Mouse (Mus musculus) heart, embryonic 11.5 days (tissue): Measurements from ENCODE around the gene Psmf1. TPM values are rescaled to one million over a fixed set of nuclear protein-coding genes. Genes with fewer than 3 reads are reported as not detected.

ENCODE experiments used
- ATAC-seq: fragments of 200-750 bp; cut with Nextera tagmentation; replicated peaks from 2 replicates; pipeline ENCODE4 v1.8.0; 2017; ENCODE audit warnings: moderate library complexity; ENCODE audit not compliant: insufficient number of reproducible peaks, low FRiP score, low TSS enrichment
- H3K27ac ChIP-seq: fragments of 300-500 bp; sonication (generic); 2 replicates; pipeline ENCODE4 v1.5.1; 2014; ENCODE audit warnings: mild to moderate bottlenecking, low read depth, low read length
- H3K27me3 ChIP-seq: fragments of 300-500 bp; sonication (generic); 2 replicates; pipeline ENCODE4 v1.6.1; 2014; ENCODE audit warnings: mild to moderate bottlenecking, low read length, mixed read lengths; ENCODE audit not compliant: control insufficient read depth, insufficient read depth
- H3K36me3 ChIP-seq: fragments of 300-500 bp; sonication (generic); 2 replicates; pipeline ENCODE4 v1.6.1; 2014; ENCODE audit warnings: mild to moderate bottlenecking, low read length, moderate library complexity, mixed read lengths; ENCODE audit not compliant: control insufficient read depth, insufficient read depth
- H3K4me1 ChIP-seq: fragments of 300-500 bp; sonication (generic); 2 replicates; pipeline ENCODE4 v1.6.1; 2014; ENCODE audit warnings: low read length; ENCODE audit not compliant: control insufficient read depth, insufficient read depth
- H3K4me2 ChIP-seq: fragments of 300-500 bp; sonication (generic); 2 replicates; pipeline ENCODE4 v1.6.1; 2014; ENCODE audit warnings: mild to moderate bottlenecking, moderate library complexity
- H3K4me3 ChIP-seq: fragments of 300-500 bp; sonication (generic); 2 replicates; pipeline ENCODE4 v1.5.1; 2014; ENCODE audit warnings: low read depth, low read length
- H3K9ac ChIP-seq: fragments of 300-500 bp; sonication (generic); 2 replicates; pipeline ENCODE4 v1.6.1; 2014; ENCODE audit warnings: mild to moderate bottlenecking, low read depth, low read length, moderate library complexity
- H3K9me3 ChIP-seq: fragments of 300-500 bp; sonication (generic); replicated peaks from 2 replicates; pipeline ENCODE4 v1.6.1; 2016; ENCODE audit warnings: low read length; ENCODE audit not compliant: control insufficient read depth
- WGBS: fragments of 180-500 bp; shearing (Covaris S2); extraction: QIAGEN DNeasy Blood & Tissue Kit; methylation state at CpG from one replicate; pipeline ENCODE4 v1.1.7; 2014; ENCODE audit not compliant: insufficient replicate concordance; 5-methylcytosine and 5-hydroxymethylcytosine counted together
- polyA plus RNA-seq: library from polyadenylated mRNA; unstranded; fragments of >200 nt; fragmentation: Nextera tagmentation; extraction: Ambion mirVana; gene quantifications from 2 replicates; pipeline ENCODE4 v1.2.1, GENCODE M21; 2014

Gene Psmf1
- polyA plus RNA-seq, 1 experiment from 2014 or later = 30.7 TPM

- H3K27me3 ChIP-seq = no peaks in the 10 kb centered on the region
- no peaks in the 10 kb centered on the region for H3K4me1 ChIP-seq
- H3K36me3 ChIP-seq = no peaks in the 10 kb centered on the region
- WGBS = 62% methylated on average over 1 of the region's 1 CpGs
- no peak overlapping the region for H3K4me2 ChIP-seq
- no peak for ATAC-seq
- H3K4me3 ChIP-seq = no peak overlapping the region
- no peak overlapping the region for H3K27ac ChIP-seq
- no peak overlapping the region for H3K9ac ChIP-seq
- no peaks in the 10 kb centered on the region for H3K9me3 ChIP-seq
Observed at GRCm38 (mm10) chr2:151758806-151759353, 14.9 kb upstream of the Psmf1 start.

DNA sequence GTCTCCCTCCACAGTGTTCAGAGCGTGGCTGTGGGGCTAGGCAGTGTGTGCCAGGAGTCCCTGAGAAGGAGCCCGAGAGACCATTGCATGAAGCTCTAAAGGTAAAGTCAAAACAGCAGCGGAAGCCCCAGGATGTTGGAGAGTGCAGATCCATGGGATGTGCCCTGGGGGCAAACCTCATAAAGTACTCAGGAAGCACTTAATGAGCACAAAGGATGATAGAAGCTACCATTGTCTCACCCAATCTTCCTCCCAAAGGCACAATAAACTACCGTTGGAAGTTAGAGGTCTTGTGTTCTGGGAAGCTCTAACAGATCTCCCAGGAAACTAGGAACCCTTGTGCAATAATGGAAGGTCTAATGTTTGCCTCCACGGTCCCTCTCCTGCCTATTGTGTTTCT lies 13.5 kb upstream of the Psmf1 start:
- Histone ChIP-seq H3K4me1 (no peaks in the 10 kb centered on the region), H3K9ac (no peak overlapping the region), H3K9me3 (no peaks in the 10 kb centered on the region), H3K36me3 (no peaks in the 10 kb centered on the region), H3K27me3 (no peaks in the 10 kb centered on the region), H3K4me2 (no peak overlapping the region), H3K4me3 (no peak overlapping the region), H3K27ac (no peak overlapping the region)
- WGBS = 78% methylated on average over 5 of the region's 5 CpGs
- no peak for ATAC-seq

DNA sequence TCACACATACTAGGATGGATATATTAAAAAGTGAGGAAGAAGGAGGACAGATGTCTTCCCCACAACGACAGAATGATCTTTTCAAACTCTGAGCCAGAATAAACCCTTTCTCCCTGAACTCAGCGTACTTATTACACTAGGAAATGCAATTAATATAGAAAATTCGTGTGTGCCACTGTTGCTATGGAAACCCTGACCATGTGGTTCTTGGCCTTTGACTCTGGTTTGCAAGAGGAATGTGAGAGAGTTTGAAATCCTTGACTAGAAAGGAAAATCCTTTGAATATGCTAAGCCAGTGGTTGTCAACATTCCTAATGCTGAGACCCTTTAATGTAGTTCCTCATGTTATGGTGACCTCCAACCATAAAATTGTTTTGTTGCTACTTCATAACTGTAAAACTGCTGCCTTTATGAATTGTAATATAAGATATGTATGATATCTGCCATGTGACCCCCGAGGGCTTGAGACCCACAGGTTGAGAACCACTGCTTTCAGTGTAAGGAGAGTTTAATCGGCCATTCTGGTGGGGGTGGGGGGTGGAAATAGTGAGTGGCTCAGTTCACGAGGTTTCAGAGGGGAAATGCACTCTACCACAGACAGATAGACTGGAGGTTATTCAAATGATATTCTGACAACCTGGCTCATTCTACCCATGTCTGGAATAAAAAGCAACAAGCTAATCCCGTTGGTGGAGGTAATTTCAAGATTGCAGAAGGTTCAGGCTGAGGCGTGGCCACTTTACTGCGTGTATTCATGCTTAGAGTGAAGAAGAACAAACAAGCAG lies 12.5 kb upstream of the Psmf1 start:
- Histone ChIP-seq H3K4me1 (no peaks in the 10 kb centered on the region), H3K4me2 (no peak overlapping the region), H3K9me3 (no peaks in the 10 kb centered on the region), H3K9ac (no peak overlapping the region), H3K4me3 (no peak overlapping the region), H3K27me3 (no peaks in the 10 kb centered on the region), H3K36me3 (no peaks in the 10 kb centered on the region), H3K27ac (no peak overlapping the region)
- ATAC-seq = no peak
- WGBS = 62% methylated on average over 9 of the region's 9 CpGs

DNA sequence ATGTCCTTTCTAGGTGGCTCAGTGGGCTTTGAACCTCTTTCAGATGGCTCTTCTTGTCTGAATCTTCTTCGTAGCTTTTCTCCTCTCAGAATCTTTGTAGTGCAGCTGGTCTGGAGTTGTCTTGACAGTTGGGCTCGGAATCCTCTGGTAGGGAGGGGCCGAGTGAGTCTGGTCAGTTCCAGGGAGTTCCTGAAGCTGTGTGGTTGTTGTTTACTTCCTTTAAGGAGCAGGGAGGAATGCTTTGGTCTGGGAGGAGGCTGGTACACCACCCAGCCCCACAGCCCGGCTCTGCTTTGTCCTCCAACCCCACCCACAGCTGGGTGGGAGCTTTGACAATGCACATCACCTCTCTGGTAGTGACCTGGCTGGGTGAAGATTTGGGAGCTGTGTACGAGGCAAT lies 7.3 kb upstream of the Psmf1 start:
- H3K9ac ChIP-seq = no peak overlapping the region
- H3K27ac ChIP-seq = no peak overlapping the region
- 65% methylated on average over 5 of the region's 5 CpGs for WGBS
- H3K4me1 ChIP-seq = no peaks in the 10 kb centered on the region
- no peak overlapping the region for H3K4me2 ChIP-seq
- ATAC-seq = no peak
- H3K9me3 ChIP-seq = no peaks in the 10 kb centered on the region
- H3K4me3 ChIP-seq = no peak overlapping the region
- H3K27me3 ChIP-seq = no peaks in the 10 kb centered on the region
- no peaks in the 10 kb centered on the region for H3K36me3 ChIP-seq

DNA sequence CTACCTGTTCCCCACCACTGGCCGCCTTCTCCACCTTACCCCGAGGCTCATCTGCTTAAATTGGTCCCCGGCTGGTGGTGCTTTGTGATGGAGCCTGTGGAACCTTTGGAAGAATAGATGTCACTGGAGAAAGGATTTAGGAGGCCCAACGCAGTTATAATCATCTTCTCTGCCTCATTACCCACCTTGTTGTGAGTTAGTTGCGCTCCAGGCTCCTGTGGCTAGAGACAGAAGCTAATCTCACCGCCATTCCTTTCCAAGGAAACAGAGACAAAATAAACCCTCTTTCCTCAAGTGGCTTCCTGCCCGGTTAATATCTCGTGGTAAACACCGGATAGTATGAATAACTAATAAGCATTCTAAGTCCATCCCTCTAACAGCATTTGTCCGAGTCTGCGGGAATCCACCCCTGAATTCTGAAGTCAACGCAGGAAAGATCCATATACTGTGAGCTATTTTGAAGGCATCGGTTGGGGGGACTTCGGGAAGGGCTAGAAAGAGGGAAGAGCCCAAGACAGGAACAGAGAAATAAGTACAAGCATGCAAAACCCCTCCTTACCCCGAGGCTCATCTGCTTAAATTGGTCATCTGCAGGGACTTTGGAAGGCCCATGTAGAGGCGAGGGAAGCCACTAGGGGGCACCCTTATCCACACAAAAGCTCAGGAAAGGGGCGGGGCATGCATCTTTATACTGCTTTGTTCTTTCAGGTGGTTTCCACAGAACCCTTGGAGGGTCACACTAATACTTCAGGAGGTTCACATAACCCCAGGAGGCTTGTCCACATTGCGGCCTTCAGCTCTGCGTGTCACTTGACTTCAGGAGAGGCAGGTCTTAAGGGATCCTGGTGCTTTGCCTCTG lies 4.1 kb upstream of the Psmf1 start:
- no peak for ATAC-seq

DNA sequence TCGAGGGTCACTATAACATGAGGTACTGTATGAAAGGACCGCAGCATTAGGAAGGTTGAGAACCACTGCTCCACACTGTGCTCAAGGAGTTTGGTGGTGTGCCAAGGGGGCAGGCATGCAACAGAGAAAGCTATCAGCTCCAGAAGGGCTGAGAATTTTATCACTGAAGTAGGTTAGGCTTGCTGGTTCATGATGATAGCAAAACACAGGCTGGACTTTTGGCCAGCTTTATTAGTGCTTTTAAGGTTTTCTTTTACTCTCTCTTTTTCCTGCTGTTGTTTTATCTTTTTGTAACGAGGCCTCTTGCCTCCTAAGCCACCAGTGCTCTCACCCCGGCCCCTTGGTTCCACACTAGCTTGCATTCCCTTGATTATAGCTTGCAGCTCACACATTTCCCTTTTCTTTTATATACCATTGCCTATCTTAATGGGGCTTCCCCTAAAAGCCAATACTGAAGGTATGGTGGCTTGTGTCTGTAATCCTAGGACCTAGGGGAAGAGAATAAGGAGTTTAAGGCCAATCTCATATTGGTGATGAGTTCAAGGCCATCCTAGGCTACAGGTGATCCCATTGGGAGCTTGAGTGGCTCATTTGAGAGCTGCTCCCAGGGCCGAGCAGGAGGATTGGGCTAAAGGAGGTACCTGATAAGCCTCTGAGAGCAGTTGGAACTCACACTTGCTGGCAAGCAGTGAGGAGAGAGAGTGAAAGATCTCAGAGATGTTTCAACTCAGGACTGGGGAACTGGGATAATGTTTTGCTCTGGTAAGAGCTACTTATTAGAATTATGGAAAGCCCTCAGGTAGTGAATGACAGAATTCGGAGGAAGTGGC lies 921 bp downstream of the Psmf1 start:
- Histone ChIP-seq H3K9ac (no peak overlapping the region), H3K36me3 (no peaks in the 10 kb centered on the region), H3K27me3 (no peaks in the 10 kb centered on the region), H3K9me3 (no peaks in the 10 kb centered on the region), H3K27ac (no peak overlapping the region), H3K4me1 (peaks cover 5% of the 10 kb centered on the region; the same call in 1 of the 2 replicates), H3K4me2 (no peak overlapping the region), H3K4me3 (no peak overlapping the region)
- ATAC-seq = no peak
- WGBS = 54% methylated on average over 6 of the region's 6 CpGs

More for the DNA sequence above, 4.1 kb upstream of the Psmf1 start:
- Histone ChIP-seq H3K9ac (no peak overlapping the region), H3K27me3 (no peaks in the 10 kb centered on the region), H3K4me2 (no peak overlapping the region), H3K4me3 (no peak overlapping the region), H3K36me3 (no peaks in the 10 kb centered on the region), H3K9me3 (no peaks in the 10 kb centered on the region), H3K27ac (no peak overlapping the region), H3K4me1 (no peaks in the 10 kb centered on the region)
- whole genome bisulfite sequencing = 37% methylated on average over 19 of the region's 19 CpGs

DNA sequence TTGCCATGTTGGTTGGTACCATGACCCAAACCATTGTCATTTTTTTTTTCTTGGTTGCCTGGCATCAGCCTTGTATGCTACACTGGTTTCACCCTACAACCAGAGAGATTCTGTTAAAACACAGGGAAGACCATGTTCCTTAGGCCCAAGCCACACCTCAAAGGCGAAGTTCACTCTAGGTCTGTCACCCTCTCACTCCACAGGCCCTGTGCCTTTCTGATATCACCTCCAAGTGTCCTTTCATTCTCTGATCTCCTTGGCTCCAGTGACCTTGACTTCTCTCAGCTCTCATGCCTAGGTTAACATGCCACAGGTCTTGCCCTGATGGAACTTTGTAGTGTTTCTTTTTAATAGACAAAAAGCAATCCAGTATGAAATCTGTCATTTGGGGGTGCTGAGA lies 1.9 kb downstream of the Psmf1 start:
- H3K4me2 ChIP-seq = no peak overlapping the region
- ATAC-seq = no peak
- no peak overlapping the region for H3K9ac ChIP-seq
- H3K36me3 ChIP-seq = no peaks in the 10 kb centered on the region
- WGBS = 82% methylated on average over 1 of the region's 1 CpGs
- H3K27ac ChIP-seq = no peak overlapping the region
- peaks cover 5% of the 10 kb centered on the region; the same call in 1 of the 2 replicates for H3K4me1 ChIP-seq
- no peak overlapping the region for H3K4me3 ChIP-seq
- H3K9me3 ChIP-seq = no peaks in the 10 kb centered on the region
- H3K27me3 ChIP-seq = no peaks in the 10 kb centered on the region
